8 mouse cellular contexts compared by ENCODE assay signal in genomic region chr6:48840371-48840969, GRCm38 (mm10). TPM values are rescaled to one million over a fixed set of nuclear protein-coding genes. Genes with fewer than 3 reads are reported as not detected.
DNase-seq lines count a peak whose midpoint lies in the region; ATAC-seq and TF ChIP-seq lines count a peak whose summit lies in the region.

Gene Tmem176a (plus strand): TSS chr6:48840919.

- H3K27me3 ChIP-seq in hindbrain, postnatal 0 days (ENCODE audit: insufficient read depth, low read length): no peaks in the 10 kb centered on the region
- H3K27me3 ChIP-seq in limb, embryonic 14.5 days (ENCODE audit: control insufficient read depth, insufficient read depth, low read length): no peaks in the 10 kb centered on the region
- no peaks in the 10 kb centered on the region for H3K27me3 ChIP-seq in midbrain, embryonic 12.5 days

- no peak for DNase-seq in layer of hippocampus, adult 2 months (ENCODE audit: low spot score in 2 of 2)
- no peak for DNase-seq in layer of hippocampus, adult 9-10 months (ENCODE audit: low spot score)
- DNase-seq in gastrocnemius, postnatal 25 days: peak; percentile 18
- DNase-seq in hindbrain, postnatal 0 days (ENCODE audit: low spot score): peak; percentile 66
- DNase-seq in limb, embryonic 14.5 days (ENCODE audit: low spot score): peak; percentile 65

- peak within 1 kb of the TSS; percentile 86 for H3K27ac ChIP-seq in layer of hippocampus, adult 2 months
- H3K27ac ChIP-seq in bone marrow macrophage, adult 2 months (ENCODE audit: insufficient read depth, low read depth, low read length): peak within 1 kb of the TSS; percentile 94
- peak within 1 kb of the TSS; percentile 85 for H3K27ac ChIP-seq in hindbrain, postnatal 0 days
- H3K27ac ChIP-seq in limb, embryonic 14.5 days (replicated peaks; ENCODE audit: low read depth, low read length): peak within 1 kb of the TSS; percentile 81
- peak within 1 kb of the TSS; percentile 64 for H3K27ac ChIP-seq in midbrain, embryonic 12.5 days (replicated peaks)

- no peaks in the 10 kb centered on the region for H3K36me3 ChIP-seq in hindbrain, postnatal 0 days (ENCODE audit: insufficient read depth, low read length)
- H3K36me3 ChIP-seq in limb, embryonic 14.5 days (ENCODE audit: control insufficient read depth, insufficient read depth, low read length): peaks cover 51% of the 10 kb centered on the region
- H3K36me3 ChIP-seq in midbrain, embryonic 12.5 days: no peaks in the 10 kb centered on the region; the same call in 1 of the 2 replicates

- TF ChIP-seq CTCF in layer of hippocampus, adult 2 months (conservative IDR thresholded peaks at IDR 0.05): no peak
- TF ChIP-seq CTCF in bone marrow macrophage, adult 2 months (IDR thresholded peaks at IDR 0.05; ENCODE audit: low read depth, low read length): no peak
- TF ChIP-seq CTCF in hindbrain, postnatal 0 days (IDR thresholded peaks at IDR 0.05; ENCODE audit: low read depth): no peak

- peaks cover 42% of the 10 kb centered on the region for H3K4me1 ChIP-seq in bone marrow macrophage, adult 2 months (ENCODE audit: control insufficient read depth, insufficient read depth, low read length)
- peaks cover 11% of the 10 kb centered on the region for H3K4me1 ChIP-seq in hindbrain, postnatal 0 days (ENCODE audit: insufficient read depth, low read length)
- peaks cover 34% of the 10 kb centered on the region for H3K4me1 ChIP-seq in limb, embryonic 14.5 days (ENCODE audit: control insufficient read depth, insufficient read depth, low read length)
- peaks cover 35% of the 10 kb centered on the region for H3K4me1 ChIP-seq in midbrain, embryonic 12.5 days

- peak; percentile 38 for ATAC-seq in hindbrain, postnatal 0 days
- peak; percentile 8; the same call in 1 of the 2 replicates for ATAC-seq in limb, embryonic 14.5 days (ENCODE audit: low FRiP score, low read depth)
- peak; percentile 24 for ATAC-seq in midbrain, embryonic 12.5 days (ENCODE audit: low FRiP score, low read depth)
- no peak for ATAC-seq in frontal cortex, adult (ENCODE audit: low TSS enrichment)

- H3K9ac ChIP-seq in hindbrain, postnatal 0 days (replicated peaks; ENCODE audit: low read length): peak within 1 kb of the TSS; percentile 51
- H3K9ac ChIP-seq in limb, embryonic 14.5 days (ENCODE audit: low read depth, low read length, severe bottlenecking): peak within 1 kb of the TSS; percentile 59
- H3K9ac ChIP-seq in midbrain, embryonic 12.5 days (replicated peaks): peak within 1 kb of the TSS; percentile 45; the same call in 1 of the 2 replicates

- peak within 1 kb of the TSS; percentile 62 for H3K4me2 ChIP-seq in hindbrain, postnatal 0 days (ENCODE audit: low read depth, low read length)
- H3K4me2 ChIP-seq in limb, embryonic 14.5 days (replicated peaks; ENCODE audit: low read depth, low read length, severe bottlenecking): peak within 1 kb of the TSS; percentile 85
- H3K4me2 ChIP-seq in midbrain, embryonic 12.5 days (replicated peaks): peak within 1 kb of the TSS; percentile 49

- H3K9me3 ChIP-seq in hindbrain, postnatal 0 days (ENCODE audit: low read length): no peaks in the 10 kb centered on the region
- H3K9me3 ChIP-seq in limb, embryonic 14.5 days (ENCODE audit: control insufficient read depth, low read length): no peaks in the 10 kb centered on the region
- no peaks in the 10 kb centered on the region for H3K9me3 ChIP-seq in midbrain, embryonic 12.5 days

- peak within 1 kb of the TSS; percentile 53 for H3K4me3 ChIP-seq in layer of hippocampus, adult 2 months
- peak within 1 kb of the TSS; percentile 66 for H3K4me3 ChIP-seq in bone marrow macrophage, adult 2 months (ENCODE audit: insufficient read depth, low read length)
- peak within 1 kb of the TSS; percentile 34 for H3K4me3 ChIP-seq in hindbrain, postnatal 0 days (ENCODE audit: low read length)
- H3K4me3 ChIP-seq in limb, embryonic 14.5 days (replicated peaks; ENCODE audit: low read length): peak within 1 kb of the TSS; percentile 50
- H3K4me3 ChIP-seq in midbrain, embryonic 12.5 days: peak within 1 kb of the TSS; percentile 38

- 21% methylated on average over 7 of the region's 7 CpGs for WGBS in hindbrain, postnatal 0 days
- WGBS in limb, embryonic 14.5 days: 4% methylated on average over 7 of the region's 7 CpGs
- WGBS in midbrain, embryonic 12.5 days: 33% methylated on average over 7 of the region's 7 CpGs

- TF ChIP-seq POLR2A in bone marrow macrophage, adult 2 months (IDR thresholded peaks at IDR 0.05; ENCODE audit: borderline replicate concordance, low read depth, low read length): no peak
- TF ChIP-seq POLR2A in limb, embryonic 14.5 days (IDR thresholded peaks at IDR 0.05; ENCODE audit: borderline replicate concordance, extremely low read depth, insufficient read depth, insufficient read length): no peak

RNA-seq across cellular contexts. Expression of gene Tmem176a, which starts in this region (rescaled TPM):
- total RNA-seq in layer of hippocampus, adult 2 months (2021): 10 to 100 TPM; 26.0 to 30.7 TPM
- 376 and 481 TPM in 2 replicates for polyA plus RNA-seq in bone marrow macrophage, adult 2 months (2012; ENCODE audit: insufficient read depth, insufficient read length, missing spikeins)
- total RNA-seq in gastrocnemius, postnatal 25 days (2021): 1 to 10 TPM; 4.3 to 4.9 TPM
- total RNA-seq in hindbrain, postnatal 0 days (2014; rRNA removed): 27.2 and 45.4 TPM in 2 replicates
- 35.8 and 40.1 TPM in 2 replicates for polyA plus RNA-seq in hindbrain, postnatal 0 days (2015; fragmentation: Nextera tagmentation; extraction: Ambion mirVana)
- polyA plus RNA-seq in limb, embryonic 14.5 days (2012; rRNA removed): 49.7 and 61.3 TPM in 2 replicates
- 80.7 and 90.9 TPM in 2 replicates for polyA plus RNA-seq in limb, embryonic 14.5 days (2014; fragmentation: Nextera tagmentation; extraction: Ambion mirVana)
- 18.5 and 18.6 TPM in 2 replicates for polyA plus RNA-seq in midbrain, embryonic 12.5 days (2016; fragmentation: Nextera tagmentation; extraction: Ambion mirVana)

Comparison
In these comparisons a context has a peak if more than half of its experiments do, and no peak if none do; other contexts are left out.
1. DNase-seq: peak in gastrocnemius, postnatal 25 days (single experiment), hindbrain, postnatal 0 days (single experiment) and limb, embryonic 14.5 days (single experiment); none in layer of hippocampus, adult 2 months (0 of 2) and layer of hippocampus, adult 9-10 months (single experiment).
2. Peak in every context shown above with its lines, with median percentiles within 50 percentile points of each other: H3K27ac ChIP-seq, H3K4me3 ChIP-seq, H3K4me2 ChIP-seq and H3K9ac ChIP-seq.